Mouse (Mus musculus) heart, postnatal 14 days (tissue): Measurements from ENCODE around the gene Rnls. TPM values are rescaled to one million over a fixed set of nuclear protein-coding genes. Genes with fewer than 3 reads are reported as not detected.

Experiments
- DNase-seq, 2 experiments: peaks; one replicate each; pipeline ENCODE4 v3.0.0; 2021 to 2022
- intact Hi-C: fragments of 180-260 bp; cut with DNase I; formaldehyde crosslinking; loops from one replicate; pipeline ENCODE4 v1.15.1; 2025
- total RNA-seq, 2 experiments: library from RNA; stranded (reverse); gene quantifications; 2 replicates each; pipeline ENCODE4 v1.2.3; 2021

Rnls gene
- total RNA-seq, 2 experiments from 2014 or later = 12.8 to 14.8 TPM

DNA sequence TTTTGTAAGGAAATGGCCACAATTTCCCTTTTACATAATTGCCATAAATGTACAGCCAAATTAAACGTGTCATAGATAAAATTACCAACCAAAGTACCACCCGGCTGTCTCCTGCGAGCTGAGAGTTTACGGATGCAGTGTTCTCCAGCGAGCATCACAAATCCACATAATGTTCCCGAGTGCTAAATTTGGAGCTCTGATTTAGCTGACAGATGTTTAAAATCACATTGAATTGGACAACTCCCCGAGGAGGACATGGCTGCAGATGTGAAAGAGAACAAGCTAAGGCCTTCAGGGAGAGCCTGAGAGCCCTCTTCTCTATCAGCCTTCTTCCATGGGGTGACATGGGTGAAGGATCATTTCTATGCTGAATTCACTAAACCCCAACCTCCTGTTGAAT is 278.3 kb downstream of the Rnls start:
- peak; percentile 14 to 23 for DNase-seq
- intact Hi-C loops = no loop called here

DNA sequence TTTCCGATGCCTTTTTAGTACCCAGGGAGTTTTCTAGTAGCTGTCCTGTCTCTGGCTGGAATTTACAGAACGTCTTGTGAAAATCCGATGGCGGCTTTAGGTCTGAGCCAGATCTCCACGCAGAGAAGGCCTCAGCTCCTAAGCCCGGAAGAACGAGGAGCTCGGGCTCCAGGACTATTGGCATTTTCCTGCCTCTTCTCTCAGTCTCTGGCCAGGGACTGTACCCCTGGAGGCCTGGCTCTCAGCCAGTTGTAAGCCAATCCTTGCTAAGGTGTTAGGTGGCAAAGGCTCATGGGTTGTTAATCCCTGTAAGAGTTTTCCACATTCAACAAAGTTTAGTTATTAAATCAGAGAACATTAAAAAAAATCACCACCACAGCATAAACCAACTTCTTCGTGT is 281.7 kb downstream of the Rnls start:
- intact Hi-C loops = loop anchor here (1.0 kb wide), 1 partner anchor 354 kb away; no protein-coding TSS in a partner anchor
- DNase-seq = no peak

DNA sequence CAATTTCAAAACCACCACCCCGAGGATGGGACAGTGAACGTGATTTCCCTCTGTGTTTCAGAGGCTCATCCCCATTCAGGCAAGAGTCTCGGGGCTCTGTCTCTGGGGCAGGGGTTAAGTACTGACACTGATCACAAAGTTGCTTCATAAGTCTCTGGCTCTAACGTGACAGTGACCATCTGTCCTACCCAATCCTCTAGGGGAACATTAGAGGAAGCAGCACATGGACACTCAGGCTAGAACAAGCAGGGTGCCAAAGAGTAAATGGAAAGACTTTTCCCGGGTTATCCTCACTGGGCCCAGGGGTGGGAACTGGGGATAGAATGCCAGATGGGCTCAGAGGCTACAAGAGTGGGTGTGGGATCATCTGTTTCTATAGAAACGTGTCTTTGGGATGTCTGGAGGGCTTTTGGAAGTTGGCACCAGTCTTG is 282.1 kb downstream of the Rnls start:
- intact Hi-C loops = loop anchor here (1.0 kb wide), 1 partner anchor 354 kb away; no protein-coding TSS in a partner anchor

DNA sequence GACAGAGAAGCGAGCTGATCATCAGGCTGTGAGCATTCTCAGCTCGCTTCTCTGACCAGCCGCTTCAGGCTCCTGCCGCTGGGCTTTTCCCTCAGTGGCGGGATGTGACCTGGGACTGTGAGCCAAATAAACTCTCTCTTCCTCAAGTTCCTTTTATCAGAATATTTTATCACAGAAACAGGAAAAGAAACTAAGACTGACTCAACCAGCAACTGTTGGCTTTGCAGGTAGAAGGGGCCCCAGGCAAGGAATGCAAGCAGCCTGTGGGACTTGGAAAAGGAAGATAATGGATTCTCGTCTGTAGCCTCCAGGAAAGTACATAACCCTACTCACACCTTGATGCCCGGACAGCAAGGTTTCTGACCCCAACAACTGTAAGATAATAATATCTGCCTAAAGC is 283.0 kb downstream of the Rnls start:
- intact Hi-C loops = no loop called here
- no peak for DNase-seq

More for the DNA sequence above, 282.1 kb downstream of the Rnls start:
- peak; percentile 36 to 40 for DNase-seq

DNA sequence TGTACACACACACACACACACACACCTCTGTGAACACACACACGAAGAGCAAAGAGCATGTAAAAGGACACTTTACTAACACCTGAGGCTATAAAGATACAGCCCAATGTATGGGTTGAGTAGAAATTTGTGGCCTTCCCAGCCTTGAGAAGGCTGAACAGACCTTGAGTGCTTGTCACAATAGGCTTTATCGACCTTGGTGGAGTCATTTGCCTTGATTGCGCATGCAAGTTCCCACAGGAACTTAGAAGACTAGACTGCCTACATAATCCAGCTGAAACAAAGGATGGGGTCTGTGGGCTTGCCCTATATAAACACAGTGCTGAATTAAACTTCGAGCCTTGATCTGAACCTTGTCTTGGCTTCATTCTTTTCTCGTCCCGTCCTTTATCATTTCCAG is 288.2 kb downstream of the Rnls start:
- intact Hi-C loops = no loop called here
- no peak for DNase-seq

DNA sequence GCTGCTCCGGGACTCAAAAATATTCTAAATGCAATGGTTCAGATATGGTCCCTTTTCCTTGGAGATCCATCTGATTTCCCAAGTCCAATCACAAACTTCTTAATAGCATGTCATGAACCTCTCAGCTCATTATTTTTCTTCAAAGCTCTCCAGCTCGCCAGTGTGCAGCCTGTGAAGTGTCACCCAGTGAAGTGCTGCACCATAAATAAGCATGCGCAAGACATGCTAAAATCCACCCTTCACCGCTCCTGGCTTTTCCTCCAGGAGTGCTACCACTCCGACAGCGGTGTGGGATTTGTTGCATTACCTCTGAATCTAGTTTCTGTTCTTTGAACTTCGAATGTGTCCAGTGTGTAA is 289.3 kb downstream of the Rnls start:
- intact Hi-C loops = no loop called here
- DNase-seq = no peak

DNA sequence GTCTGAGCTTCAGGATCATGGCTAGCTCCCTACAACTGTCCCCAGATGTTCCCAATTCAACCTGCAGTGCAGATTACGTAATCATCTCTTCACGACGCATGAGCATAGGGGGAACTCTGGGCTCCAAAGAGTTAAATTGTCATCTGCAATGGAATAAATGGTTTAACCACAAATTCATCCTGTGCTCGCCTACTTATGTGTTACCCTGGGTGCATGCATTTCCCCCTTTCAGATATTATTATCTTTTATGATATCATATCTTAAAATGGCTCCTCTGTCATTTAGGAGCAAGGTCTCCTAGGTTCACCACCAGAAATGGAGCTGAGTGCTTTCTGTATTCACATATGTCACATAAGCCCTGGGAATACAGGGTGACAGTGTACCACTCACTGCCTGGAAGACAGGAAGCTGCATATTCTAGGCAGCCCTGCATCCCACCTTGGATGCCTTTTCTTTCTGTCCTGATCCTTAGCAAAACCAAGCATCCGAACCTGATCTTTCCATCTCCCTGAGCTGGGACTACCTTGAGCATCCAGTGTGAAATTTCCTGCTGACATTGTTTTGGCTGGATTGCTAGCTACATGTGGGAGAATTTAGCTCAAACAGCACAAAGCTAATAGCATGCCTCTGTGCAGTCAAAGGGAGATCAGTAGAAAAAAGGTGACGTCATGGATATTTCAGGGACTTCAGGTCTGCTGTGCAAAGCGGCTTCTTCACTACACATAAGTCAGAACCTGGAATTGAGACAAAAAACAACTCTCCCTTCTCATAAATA is 289.9 kb downstream of the Rnls start:
- intact Hi-C loops = no loop called here
- no peak for DNase-seq

DNA sequence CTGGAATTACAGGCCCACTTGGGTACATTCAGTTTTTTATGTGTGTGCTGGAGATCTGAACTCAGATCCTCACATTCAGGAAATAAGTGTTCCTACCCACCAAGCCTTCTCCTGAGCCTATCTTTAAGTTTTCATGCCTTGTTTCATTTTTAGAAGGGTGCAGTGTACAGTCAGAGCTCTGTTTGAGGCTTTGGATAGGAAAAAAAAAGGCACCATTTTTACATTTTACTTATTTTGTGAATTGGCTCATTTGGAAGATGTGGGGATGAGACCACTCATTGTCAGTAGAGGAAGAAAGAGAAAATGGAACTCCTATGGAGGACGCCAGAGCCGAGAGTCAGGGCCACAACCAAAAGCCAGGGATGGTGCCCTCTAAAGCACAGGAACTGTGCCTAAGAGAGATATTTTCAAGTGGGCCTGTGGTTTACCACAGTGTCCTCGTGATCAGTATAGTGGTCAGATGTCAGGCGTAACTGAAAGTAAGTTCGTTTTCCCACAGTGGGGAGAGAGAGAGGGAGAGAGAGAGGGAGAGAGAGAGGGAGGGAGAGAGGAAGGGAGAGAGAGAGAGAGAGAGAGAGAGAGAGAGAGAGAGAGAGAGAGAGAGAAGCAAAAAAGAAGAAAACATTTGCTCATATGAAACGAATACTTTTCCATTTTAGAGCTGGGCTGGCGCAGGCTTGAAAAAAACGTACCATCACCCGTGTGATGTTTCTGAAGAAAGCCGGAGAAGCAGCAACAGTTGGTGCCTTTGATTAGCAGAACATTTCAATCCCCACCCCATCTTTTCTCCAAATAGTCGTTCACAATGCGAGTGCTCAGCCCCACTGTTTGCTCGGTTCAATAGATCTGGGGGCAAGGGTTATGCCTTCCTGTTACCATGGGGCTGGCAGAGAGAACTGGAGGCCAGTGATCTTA is 290.7 kb downstream of the Rnls start:
- no peak for DNase-seq
- intact Hi-C loops = no loop called here

DNA sequence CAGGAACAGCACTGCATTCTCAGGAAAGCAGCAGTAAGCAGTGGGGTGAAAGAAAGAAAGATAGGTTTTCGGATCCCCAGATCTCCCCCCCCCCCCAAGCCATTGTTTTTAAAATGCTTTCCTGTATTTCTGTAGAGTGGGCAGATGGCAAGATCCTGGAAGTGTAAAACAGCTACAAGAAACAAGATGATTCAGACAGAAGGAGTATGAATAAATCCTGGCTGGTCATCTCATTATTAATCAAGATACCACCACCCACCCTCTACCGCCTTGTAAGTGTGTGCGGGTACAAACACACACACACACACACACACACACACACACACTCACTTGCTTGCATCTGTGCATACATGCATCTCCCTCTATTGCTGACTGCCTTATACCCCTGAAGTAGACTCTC is 291.5 kb downstream of the Rnls start:
- intact Hi-C loops = no loop called here
- no peak for DNase-seq

DNA sequence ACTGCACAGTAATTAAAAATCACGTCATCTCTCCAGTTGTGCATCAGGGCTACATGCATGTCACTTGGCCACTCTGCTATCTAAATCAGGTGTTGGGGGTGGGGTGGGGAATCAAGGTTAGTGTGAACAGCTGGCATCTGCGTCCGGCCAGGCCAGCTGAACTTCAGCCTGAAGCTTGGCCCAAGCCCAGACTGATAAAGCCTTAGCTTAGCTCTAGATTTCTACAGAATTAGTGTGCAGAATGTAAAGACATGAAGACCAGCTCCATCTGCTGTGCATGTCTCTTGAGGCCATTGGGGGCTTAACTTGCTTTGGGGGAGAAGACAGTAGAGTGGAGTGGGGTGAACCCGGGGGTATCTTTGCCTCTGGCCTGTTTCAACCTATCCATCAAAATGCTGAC is 292.1 kb downstream of the Rnls start:
- intact Hi-C loops = no loop called here
- DNase-seq = peak in 1 of 2 experiments; percentile 25

DNA sequence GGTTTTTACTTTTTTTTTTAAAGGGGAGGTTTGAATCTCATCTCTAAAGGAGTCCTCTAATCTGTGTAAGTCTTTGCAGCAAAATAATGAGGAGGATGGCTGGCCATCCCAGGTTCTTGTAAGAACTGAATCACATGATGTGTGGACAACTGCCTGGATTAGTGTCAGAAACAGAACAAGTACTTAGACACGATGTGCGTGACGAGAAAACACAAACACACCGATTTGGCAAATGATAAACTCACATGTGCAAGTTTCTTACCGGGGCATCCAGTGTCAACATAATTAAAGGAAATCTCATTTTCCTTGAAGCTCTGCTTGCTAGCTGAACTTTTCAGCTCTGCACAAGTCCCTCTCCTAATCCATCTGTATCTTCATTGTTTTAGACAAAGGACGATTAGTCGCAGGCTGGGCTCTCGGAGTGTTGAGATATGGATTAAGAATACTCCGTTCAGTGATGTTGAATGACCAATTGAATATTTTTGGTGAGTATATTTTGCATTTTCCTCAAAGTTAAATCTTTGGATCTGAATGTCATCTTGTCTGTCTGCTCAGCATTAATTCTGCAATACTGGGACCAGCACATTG is 292.8 kb downstream of the Rnls start:
- intact Hi-C loops = no loop called here
- DNase-seq = no peak

DNA sequence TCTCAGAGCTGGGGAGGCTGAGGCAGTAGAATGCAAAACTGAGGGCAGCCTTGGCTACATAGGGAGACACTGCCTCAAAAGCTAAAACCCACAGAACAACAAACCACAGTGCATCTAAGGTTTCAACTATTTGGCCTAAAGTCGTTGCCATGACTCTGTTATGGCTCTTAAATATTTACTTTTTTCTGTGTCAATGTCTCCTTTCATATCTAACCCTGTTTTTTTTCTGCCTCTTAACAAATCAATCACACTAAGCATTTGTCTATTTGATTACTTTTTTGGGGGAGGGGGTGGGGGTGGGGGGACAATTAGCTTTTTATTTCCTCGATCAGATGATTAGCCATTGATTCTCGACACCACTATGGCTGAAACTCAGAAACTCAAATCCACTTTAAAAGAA is 294.4 kb downstream of the Rnls start:
- intact Hi-C loops = no loop called here
- no peak for DNase-seq

DNA sequence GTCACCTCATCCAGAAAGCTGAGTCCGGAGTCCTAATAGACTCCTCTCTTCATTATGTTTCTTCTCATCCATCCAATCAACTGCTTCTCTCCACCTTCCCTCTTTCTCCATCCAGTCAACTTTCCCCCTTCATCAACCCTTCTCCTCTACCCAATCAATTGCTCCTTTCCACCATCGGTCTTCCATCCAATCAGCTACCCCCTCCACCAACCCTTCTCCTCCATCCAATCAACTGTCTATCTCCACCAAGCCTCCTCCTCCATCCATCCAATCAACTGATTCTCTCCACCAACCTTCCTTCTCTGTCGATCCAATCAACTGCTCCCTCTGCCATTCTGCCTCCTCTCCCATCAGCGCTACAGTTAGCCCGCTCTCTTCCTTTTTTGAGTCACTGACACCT is 295.5 kb downstream of the Rnls start:
- no peak for DNase-seq
- intact Hi-C loops = no loop called here

DNA sequence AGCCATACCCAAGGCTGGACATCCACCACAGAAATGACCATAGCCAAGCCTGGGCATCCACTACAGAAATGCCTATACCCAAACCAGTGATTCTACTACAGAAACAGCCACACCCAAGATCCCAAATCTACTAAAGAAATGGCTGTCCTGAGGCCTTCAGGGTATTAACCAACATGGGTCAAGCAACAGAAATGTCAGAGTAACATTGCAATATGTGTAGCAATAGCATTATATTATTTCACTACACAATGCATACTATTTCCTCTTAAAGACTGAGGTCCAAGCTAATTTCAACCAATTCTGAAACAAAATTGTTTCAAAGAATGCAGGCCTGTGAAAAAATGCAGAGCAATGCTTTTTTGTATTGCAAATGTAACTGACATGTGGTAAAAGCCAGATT is 299.5 kb downstream of the Rnls start:
- DNase-seq = no peak

DNA sequence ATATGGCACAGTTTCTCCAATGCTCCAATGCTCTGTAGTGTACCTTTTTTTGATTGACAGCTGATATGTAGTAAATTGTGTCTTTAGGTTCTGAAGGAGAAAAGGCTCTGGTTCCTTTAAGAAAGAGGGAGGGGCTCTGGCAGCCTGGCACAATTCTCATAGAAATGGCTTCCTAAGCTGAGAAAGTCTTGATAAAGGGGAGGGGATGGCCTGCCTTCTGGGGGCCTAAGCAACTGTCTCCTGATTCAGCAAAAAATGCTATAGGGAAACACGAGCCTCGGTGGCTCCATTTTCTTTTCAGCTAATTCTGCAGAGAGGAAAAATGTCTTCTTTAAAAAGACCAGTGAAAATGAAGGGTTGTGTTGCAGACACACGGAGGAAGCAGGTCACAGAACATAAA is 300.8 kb downstream of the Rnls start:
- DNase-seq = no peak
- intact Hi-C loops = no loop called here

More for the DNA sequence above, 299.5 kb downstream of the Rnls start:
- intact Hi-C loops = no loop called here

DNA sequence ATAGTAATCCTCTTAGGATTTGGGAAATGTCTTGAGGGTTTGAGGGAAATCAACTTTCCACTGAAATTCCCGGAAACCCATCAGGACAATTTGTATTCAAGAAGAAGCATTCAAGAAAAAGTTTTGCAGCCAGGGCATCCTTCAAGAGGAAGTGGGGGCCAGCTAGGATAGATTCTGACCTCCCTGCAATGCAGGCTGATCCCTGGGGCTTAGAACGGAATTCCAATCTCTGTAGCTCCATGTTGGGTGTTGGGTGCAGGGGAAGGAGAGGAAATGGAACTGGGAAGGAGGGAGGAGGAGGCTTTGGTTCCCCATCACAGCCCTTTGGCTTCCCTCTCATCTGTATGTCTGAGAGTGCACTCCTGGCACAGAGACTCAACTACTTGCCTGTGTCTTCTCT is 303.2 kb downstream of the Rnls start:
- intact Hi-C loops = loop anchor here (10.0 kb wide), 1 partner anchor 334 kb away; the partner anchor contains the start of gene Pten
- no peak for DNase-seq

DNA sequence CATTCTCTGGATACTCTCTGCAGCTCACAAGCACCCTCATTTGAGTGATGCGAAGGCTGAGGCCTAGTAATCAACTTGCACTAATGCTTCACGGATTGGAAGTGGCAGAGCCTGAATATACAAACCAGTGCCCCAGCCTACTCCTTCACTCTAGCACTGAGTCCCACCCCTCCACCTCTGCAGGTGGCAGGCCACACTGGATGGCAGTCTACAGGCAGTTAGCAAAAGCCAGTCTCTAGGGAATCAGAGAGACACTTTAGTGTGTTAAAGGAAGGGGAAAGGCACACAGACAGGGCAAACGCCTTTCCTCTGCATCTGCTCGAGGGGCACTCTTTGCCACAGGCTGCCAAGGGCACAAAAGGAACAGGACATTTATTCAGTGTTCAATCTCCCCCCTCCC is 304.1 kb downstream of the Rnls start:
- DNase-seq = no peak
- intact Hi-C loops = loop anchor here (10.0 kb wide), 1 partner anchor 333 kb away; the partner anchor contains the start of gene Pten
